Mouse (Mus musculus) intestine, embryonic 14.5 days (tissue): ENCODE results near the gene Vil1. TPM values are rescaled to one million over a fixed set of nuclear protein-coding genes. Genes with fewer than 3 reads are reported as not detected.

Experiments
- ATAC-seq: fragments of 200-750 bp; cut with Nextera tagmentation; replicated peaks from 2 replicates; pipeline ENCODE4 v1.8.0; 2017; ENCODE audit warnings: low read depth, moderate number of reproducible peaks, moderate TSS enrichment, moderate library complexity; ENCODE audit not compliant: low FRiP score, low TSS enrichment
- DNase-seq: peaks from one replicate; pipeline ENCODE4 v3.0.0-alpha.2; 2018; ENCODE audit warnings: low spot score
- H3K27ac ChIP-seq: fragments of 300-500 bp; sonication (generic); 2 replicates; pipeline ENCODE4 v1.5.1; 2014; ENCODE audit warnings: low read depth, mild to moderate bottlenecking, control low read depth
- H3K27me3 ChIP-seq: fragments of 300-500 bp; sonication (generic); replicated peaks from 2 replicates; pipeline ENCODE4 v1.6.1; 2014; ENCODE audit warnings: low read length, control low read depth; ENCODE audit not compliant: control insufficient read depth, insufficient read depth
- H3K36me3 ChIP-seq: fragments of 300-500 bp; sonication (generic); 2 replicates; pipeline ENCODE4 v1.6.1; 2014; ENCODE audit warnings: low read length, control low read depth; ENCODE audit not compliant: control insufficient read depth, insufficient read depth
- H3K4me1 ChIP-seq: fragments of 300-500 bp; sonication (generic); replicated peaks from 2 replicates; pipeline ENCODE4 v1.6.1; 2014; ENCODE audit warnings: low read length, control low read depth, mixed read lengths; ENCODE audit not compliant: control insufficient read depth, insufficient read depth
- H3K4me2 ChIP-seq: fragments of 300-500 bp; sonication (generic); 2 replicates; pipeline ENCODE4 v1.6.1; 2014; ENCODE audit warnings: low read length
- H3K4me3 ChIP-seq: fragments of 300-500 bp; sonication (generic); 2 replicates; pipeline ENCODE4 v1.5.1; 2014; ENCODE audit warnings: low read depth, low read length, control low read depth, mixed read lengths
- H3K9ac ChIP-seq: fragments of 300-500 bp; sonication (generic); 2 replicates; pipeline ENCODE4 v1.6.1; 2014; ENCODE audit warnings: mild to moderate bottlenecking, low read length
- H3K9me3 ChIP-seq: fragments of 300-500 bp; sonication (generic); 2 replicates; pipeline ENCODE4 v1.6.1; 2016; ENCODE audit warnings: low read length, control low read depth; ENCODE audit not compliant: control insufficient read depth
- WGBS: fragments of 180-500 bp; shearing (Covaris S2); extraction: QIAGEN DNeasy Blood & Tissue Kit; methylation state at CpG from one replicate; pipeline ENCODE4 v1.1.7; 2014; 5-methylcytosine and 5-hydroxymethylcytosine counted together
- polyA plus RNA-seq: library from polyadenylated mRNA; unstranded; fragments of >200 nt; fragmentation: Nextera tagmentation; extraction: Ambion mirVana; gene quantifications from 2 replicates; pipeline ENCODE4 v1.2.1, GENCODE M21; 2014

Gene Vil1
- polyA plus RNA-seq, 1 experiment from 2014 or later: 64.7 TPM

DNA sequence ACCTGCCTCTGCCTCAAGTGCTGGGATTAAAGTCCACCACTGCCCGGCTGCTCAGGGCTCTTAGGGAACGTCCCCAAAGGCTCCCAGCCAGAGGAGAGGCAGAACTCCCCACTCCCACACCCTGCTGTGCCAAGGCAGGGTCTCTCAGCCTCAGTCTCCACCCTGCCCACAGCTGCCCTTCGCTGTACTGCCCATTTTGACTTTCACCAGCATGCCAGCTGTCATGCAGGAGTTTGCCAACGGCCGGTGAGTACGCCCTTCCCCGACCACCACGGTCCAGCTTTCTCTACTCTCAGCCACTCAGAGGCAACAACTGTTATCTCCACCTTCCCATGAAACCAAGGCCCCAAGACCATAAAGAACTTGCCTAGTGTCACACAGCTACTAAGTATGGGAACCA lies 24.7 kb upstream of the Vil1 start:
- 86% methylated on average over 8 of the region's 8 CpGs for WGBS
- ATAC-seq: no peak
- no peak for DNase-seq

DNA sequence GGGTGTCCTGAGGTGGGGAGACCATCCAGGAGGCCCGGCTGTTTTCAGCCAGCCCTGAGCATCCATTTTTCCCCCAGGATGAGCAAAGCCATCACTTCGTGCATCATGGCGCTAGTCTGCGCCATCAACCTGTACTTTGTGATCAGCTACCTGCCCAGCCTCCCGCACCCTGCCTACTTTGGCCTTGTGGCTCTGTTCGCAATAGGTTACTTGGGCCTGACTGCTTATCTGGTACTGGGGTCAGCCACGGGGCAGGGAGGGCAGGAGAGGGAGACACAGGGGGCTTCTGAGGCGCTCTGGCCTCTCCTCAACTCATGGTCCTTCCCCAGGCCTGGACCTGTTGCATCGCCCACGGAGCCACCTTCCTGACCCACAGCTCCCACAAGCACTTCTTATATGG lies 24.1 kb upstream of the Vil1 start:
- WGBS: 91% methylated on average over 10 of the region's 10 CpGs
- no peak overlapping the region for H3K4me2 ChIP-seq
- no peaks in the 10 kb centered on the region for H3K27me3 ChIP-seq
- H3K27ac ChIP-seq: no peak overlapping the region
- no peaks in the 10 kb centered on the region for H3K9me3 ChIP-seq
- no peak overlapping the region for H3K9ac ChIP-seq
- H3K4me1 ChIP-seq: peaks cover 9% of the 10 kb centered on the region
- DNase-seq (no peak), ATAC-seq (no peak)
- no peaks in the 10 kb centered on the region for H3K36me3 ChIP-seq
- H3K4me3 ChIP-seq: no peak overlapping the region

More for the DNA sequence above, 24.7 kb upstream of the Vil1 start:
- Histone ChIP-seq H3K9ac (no peak overlapping the region), H3K4me3 (no peak overlapping the region), H3K4me1 (peaks cover 3% of the 10 kb centered on the region; the same call in 1 of the 2 replicates), H3K4me2 (no peak overlapping the region), H3K27me3 (no peaks in the 10 kb centered on the region), H3K36me3 (no peaks in the 10 kb centered on the region), H3K9me3 (no peaks in the 10 kb centered on the region), H3K27ac (no peak overlapping the region)

DNA sequence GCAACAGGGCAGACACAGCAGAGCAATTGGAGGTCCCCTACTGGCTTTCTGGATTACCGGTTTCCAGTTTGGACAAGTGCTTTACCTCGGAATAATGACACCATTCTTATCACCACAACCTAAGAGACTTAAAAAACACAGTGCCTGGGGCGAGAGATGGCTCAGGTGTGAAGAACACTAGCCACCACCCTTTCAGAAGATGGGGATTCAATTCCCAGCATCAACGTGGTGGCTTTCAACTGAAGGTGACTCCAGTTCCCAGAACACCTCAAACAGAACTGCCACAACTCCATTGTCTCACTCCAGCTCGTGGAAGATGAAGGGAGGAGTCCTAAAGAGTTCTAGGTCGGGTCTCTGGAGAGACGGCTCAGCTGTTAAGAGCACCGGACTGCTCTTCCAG lies 23.6 kb upstream of the Vil1 start:
- peaks cover 12% of the 10 kb centered on the region for H3K4me1 ChIP-seq
- no peak overlapping the region for H3K4me3 ChIP-seq
- WGBS: 87% methylated on average over 8 of the region's 8 CpGs
- no peak overlapping the region for H3K4me2 ChIP-seq
- no peak overlapping the region for H3K9ac ChIP-seq
- H3K27me3 ChIP-seq: no peaks in the 10 kb centered on the region
- H3K36me3 ChIP-seq: no peaks in the 10 kb centered on the region
- ATAC-seq (no peak), DNase-seq (no peak)
- no peaks in the 10 kb centered on the region for H3K9me3 ChIP-seq
- H3K27ac ChIP-seq: no peak overlapping the region

DNA sequence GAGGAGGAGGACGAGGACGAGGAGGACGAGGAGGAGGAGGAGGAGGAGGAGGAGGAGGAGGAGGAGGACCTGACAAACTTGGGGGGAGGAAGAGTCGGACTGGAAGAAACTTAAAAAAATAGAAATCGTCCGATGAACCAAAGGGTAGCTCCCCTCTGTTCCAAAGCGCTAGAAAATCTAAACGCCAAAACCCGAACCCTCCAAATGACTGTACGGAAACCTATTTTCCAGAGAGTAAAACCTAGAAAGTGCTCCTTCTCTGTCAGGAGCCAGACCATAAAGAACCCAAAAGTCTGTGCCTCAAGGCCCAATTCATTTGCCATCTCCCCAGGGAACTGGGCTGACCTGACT lies 22.8 kb upstream of the Vil1 start:
- Histone ChIP-seq H3K9ac (peak overlapping the region; percentile 52), H3K27me3 (no peaks in the 10 kb centered on the region), H3K36me3 (no peaks in the 10 kb centered on the region), H3K4me2 (peak overlapping the region; percentile 54), H3K4me1 (peaks cover 17% of the 10 kb centered on the region), H3K4me3 (peak overlapping the region; percentile 50), H3K27ac (peak overlapping the region; percentile 99), H3K9me3 (no peaks in the 10 kb centered on the region)
- 62% methylated on average over 7 of the region's 10 CpGs for WGBS
- no peak for ATAC-seq
- no peak for DNase-seq

DNA sequence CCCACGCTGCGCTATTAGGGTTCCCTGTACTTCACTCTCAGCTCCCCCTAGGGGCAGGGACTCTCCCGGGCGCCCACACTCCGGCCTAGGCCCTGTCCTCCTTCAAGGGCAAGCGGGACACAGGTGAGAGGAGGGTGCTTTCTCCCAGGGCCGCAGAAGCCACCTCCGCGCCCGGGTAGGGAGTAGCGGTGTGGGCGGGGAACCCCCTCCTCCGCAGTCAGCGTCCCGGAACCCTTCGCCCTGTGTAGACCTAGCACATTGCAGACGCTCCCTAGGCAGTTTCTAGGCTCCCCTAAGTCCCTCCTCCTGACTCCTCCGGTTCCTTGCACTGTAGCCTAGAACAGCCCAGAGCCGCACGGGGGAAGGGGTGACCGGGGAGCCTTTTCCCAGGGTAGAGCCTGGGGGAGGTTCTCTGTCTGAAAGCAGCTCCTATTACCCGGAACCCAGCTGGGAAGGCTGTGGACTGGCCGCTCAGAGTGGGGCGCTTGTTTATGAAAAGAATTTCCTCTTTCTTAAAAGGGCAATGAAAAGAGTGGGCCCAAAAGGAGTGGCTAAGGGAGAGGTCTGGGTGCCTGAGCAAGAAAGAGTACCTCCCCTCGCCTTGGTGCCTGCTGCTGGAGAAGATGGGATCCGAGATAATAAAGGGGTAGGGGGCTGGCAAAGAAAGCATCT lies 22.3 kb upstream of the Vil1 start:
- Histone ChIP-seq H3K36me3 (no peaks in the 10 kb centered on the region), H3K9me3 (no peaks in the 10 kb centered on the region), H3K27me3 (no peaks in the 10 kb centered on the region), H3K27ac (peak overlapping the region; percentile 99), H3K4me1 (peaks cover 17% of the 10 kb centered on the region), H3K9ac (peak overlapping the region; percentile 52), H3K4me3 (peak overlapping the region; percentile 50), H3K4me2 (peak overlapping the region; percentile 54)
- DNase-seq (peak; percentile 100), ATAC-seq (peak; percentile 89)
- WGBS: under 1% methylated on average over 26 of the region's 26 CpGs

DNA sequence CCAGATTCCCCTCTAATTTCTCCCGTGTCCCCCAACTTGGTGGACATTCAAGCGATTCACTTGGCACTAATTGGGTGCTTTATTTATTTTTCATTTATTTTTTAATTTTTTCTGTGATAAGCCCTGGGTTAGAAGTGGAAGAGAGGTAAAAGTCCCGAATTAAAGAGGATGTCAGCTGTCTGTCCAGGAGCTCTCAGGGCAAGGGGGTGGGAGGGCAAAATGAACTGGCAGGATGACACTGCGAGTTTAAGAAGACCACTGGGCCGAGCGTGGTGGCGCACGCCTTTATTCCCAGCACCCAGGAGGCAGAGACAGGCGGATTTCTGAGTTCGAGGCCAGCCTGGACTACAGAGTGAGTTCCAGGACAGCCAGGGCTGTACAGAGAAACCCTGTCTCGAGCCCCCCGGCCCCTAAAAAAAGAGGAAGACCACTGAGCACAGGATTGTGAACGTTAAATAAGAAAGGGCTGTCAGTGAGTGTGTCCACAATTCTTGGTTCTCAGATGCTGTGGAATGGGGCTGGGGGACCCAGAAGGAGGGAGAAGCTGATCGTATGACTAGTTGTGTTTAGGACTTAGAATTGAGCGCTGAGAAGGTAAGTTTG lies 21.7 kb upstream of the Vil1 start:
- WGBS: 53% methylated on average over 15 of the region's 15 CpGs

DNA sequence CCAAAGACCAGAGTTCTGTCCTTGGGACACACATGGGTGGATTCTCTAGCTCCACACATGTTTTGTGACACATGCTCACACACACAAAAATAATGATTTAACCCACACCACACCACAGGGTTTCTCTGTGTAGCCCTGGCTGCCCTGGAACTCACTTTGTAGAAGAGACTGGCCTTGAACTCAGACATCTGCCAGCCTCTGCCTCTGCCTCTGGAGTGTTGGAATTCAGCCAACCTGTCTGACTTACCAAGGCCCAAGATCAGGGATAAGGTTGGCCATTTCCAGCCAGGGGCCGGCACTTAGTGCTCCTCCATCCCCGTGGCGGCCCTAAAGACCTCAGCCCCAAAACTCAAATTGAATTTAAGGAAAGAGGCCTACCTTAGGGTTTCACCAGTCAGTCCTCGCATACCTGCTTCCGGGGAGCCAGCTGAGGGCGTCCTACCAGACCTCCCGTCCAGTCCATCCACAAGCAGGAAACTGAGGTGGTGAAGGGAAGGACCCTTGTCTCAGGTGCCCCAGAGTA lies 20.7 kb upstream of the Vil1 start:
- WGBS: 87% methylated on average over 7 of the region's 7 CpGs
- ATAC-seq: no peak
- no peak overlapping the region for H3K4me3 ChIP-seq

More for the DNA sequence above, 21.7 kb upstream of the Vil1 start:
- no peaks in the 10 kb centered on the region for H3K27me3 ChIP-seq
- H3K36me3 ChIP-seq: no peaks in the 10 kb centered on the region
- ATAC-seq (no peak), DNase-seq (no peak)
- H3K4me1 ChIP-seq: peaks cover 17% of the 10 kb centered on the region
- H3K9me3 ChIP-seq: no peaks in the 10 kb centered on the region
- H3K4me3 ChIP-seq: peak overlapping the region; percentile 50
- H3K9ac ChIP-seq: peak overlapping the region; percentile 52
- peak overlapping the region; percentile 54 for H3K4me2 ChIP-seq
- peak overlapping the region; percentile 99 for H3K27ac ChIP-seq

DNA sequence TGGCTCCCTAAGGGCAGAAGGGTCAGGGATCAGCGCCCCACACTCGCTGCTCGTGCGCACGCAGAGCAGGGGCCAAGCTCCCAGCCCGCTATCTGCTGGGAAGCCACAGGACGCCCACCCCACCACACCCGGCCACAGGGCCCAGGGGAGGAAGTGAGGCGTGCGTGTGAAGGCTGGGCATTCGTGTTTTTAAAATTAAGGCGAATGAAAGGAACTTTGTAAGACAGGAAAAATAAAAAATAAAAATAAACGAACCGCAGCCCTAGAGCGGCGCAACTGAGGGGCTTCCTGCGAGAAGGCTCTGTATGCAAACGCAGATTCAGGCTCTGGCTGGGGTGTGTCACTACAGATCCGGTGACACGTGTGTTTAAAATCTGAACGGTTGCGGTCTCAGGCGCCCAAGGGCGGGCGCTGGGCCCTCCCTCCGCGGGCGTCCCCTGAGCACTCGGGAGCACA lies 19.3 kb upstream of the Vil1 start:
- Histone ChIP-seq H3K4me2 (peak overlapping the region; percentile 97), H3K4me3 (peak overlapping the region; percentile 85), H3K9ac (peak overlapping the region; percentile 33), H3K9me3 (no peaks in the 10 kb centered on the region), H3K36me3 (peaks cover 17% of the 10 kb centered on the region), H3K4me1 (peaks cover 27% of the 10 kb centered on the region), H3K27ac (peak overlapping the region; percentile 99), H3K27me3 (no peaks in the 10 kb centered on the region)
- ATAC-seq (no peak), DNase-seq (peak; percentile 75)
- WGBS: 5% methylated on average over 29 of the region's 29 CpGs

More for the DNA sequence above, 20.7 kb upstream of the Vil1 start:
- peaks cover 25% of the 10 kb centered on the region for H3K4me1 ChIP-seq
- H3K9ac ChIP-seq: no peak overlapping the region
- H3K9me3 ChIP-seq: no peaks in the 10 kb centered on the region
- no peak overlapping the region for H3K4me2 ChIP-seq
- H3K36me3 ChIP-seq: peaks cover 3% of the 10 kb centered on the region
- no peak for DNase-seq
- no peak overlapping the region for H3K27ac ChIP-seq
- no peaks in the 10 kb centered on the region for H3K27me3 ChIP-seq
